Mouse (Mus musculus) bone marrow, adult 2 months (tissue): ENCODE measurements around the gene Plac8. TPM values are rescaled to one million over a fixed set of nuclear protein-coding genes. Genes with fewer than 3 reads are reported as not detected.

Experiments used
- H3K27ac ChIP-seq: fragments of 200-500 bp; 2 replicates; pipeline ENCODE4 v1.5.1; 2012; ENCODE audit warnings: low read depth, mild to moderate bottlenecking, control low read depth, inconsistent platforms, low read length; ENCODE audit not compliant: control insufficient read depth, poor library complexity, insufficient read depth
- H3K4me1 ChIP-seq: fragments of 200-500 bp; 2 replicates; pipeline ENCODE4 v1.6.1; 2011; ENCODE audit warnings: low read length; ENCODE audit not compliant: control insufficient read depth, insufficient read depth
- H3K4me3 ChIP-seq: fragments of 200-500 bp; replicated peaks from 2 replicates; pipeline ENCODE3; 2011; ENCODE audit warnings: mild to moderate bottlenecking, low read depth, low read length, control low read depth; ENCODE audit not compliant: control insufficient read depth
- CTCF ChIP-seq: fragments of 200-500 bp; IDR thresholded peaks from 2 replicates; pipeline ENCODE4 v1.5.1; 2011; ENCODE audit warnings: low read length, control low read depth; ENCODE audit not compliant: control insufficient read depth, insufficient read depth
- POLR2A ChIP-seq: fragments of 200-500 bp; IDR thresholded peaks from 2 replicates; pipeline ENCODE4 v1.6.1; 2011; ENCODE audit warnings: low read depth, mild to moderate bottlenecking, control low read depth, low read length, borderline replicate concordance; ENCODE audit not compliant: control insufficient read depth
- WGBS: fragments of 180-500 bp; shearing (Covaris S2); methylation state at CpG from one replicate; pipeline ENCODE4 v1.1.7; 2018; 5-methylcytosine and 5-hydroxymethylcytosine counted together
- polyA plus RNA-seq: library from polyadenylated mRNA; stranded (reverse); fragments of >200 nt; gene quantifications from 2 replicates; pipeline ENCODE4 v1.2.4, GENCODE M21; 2011; ENCODE audit warnings: low replicate concordance; ENCODE audit not compliant: missing spikeins, insufficient read depth, insufficient read length

The Plac8 gene
- polyA plus RNA-seq, 1 experiment = 141 TPM

- Histone ChIP-seq H3K4me3 (no peak overlapping the region), H3K27ac (no peak overlapping the region), H3K4me1 (peaks cover 11% of the 10 kb centered on the region; the same call in 1 of the 2 replicates)
- no peak for TF ChIP-seq POLR2A
- TF ChIP-seq CTCF = no peak
- 64% methylated on average over 3 of the region's 3 CpGs for WGBS
Observed at GRCm38 (mm10) chr5:100585657-100586056, 13.6 kb upstream of the Plac8 start.

DNA sequence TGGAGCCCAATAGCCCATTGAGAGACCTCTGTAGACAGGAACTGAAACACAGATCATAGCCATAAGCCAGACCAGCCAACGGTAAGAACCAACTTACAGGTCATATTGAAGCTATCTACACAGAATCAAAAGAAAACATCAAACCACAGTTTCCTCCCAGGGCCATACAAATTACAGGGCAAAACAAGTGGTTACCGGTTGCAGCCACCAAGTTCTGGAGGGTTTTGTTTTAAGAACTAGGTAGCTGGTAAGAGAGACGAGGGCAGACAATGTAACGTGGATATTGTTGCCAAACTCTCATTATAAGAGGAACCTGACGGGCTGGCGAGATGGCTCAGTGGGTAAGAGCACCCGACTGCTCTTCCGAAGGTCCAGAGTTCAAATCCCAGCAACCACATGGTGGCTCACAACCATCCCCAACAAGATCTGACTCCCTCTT, 13.2 kb upstream of the Plac8 start:
- peaks cover 11% of the 10 kb centered on the region; the same call in 1 of the 2 replicates for H3K4me1 ChIP-seq
- WGBS = 4% methylated on average over 8 of the region's 8 CpGs
- peak overlapping the region; percentile 36 for H3K27ac ChIP-seq
- no peak overlapping the region for H3K4me3 ChIP-seq
- TF ChIP-seq POLR2A (no peak), CTCF (no peak)

- Histone ChIP-seq H3K4me3 (no peak overlapping the region), H3K27ac (peak overlapping the region; percentile 57; the same call in 1 of the 2 replicates), H3K4me1 (peaks cover 12% of the 10 kb centered on the region; the same call in 1 of the 2 replicates)
- TF ChIP-seq CTCF (no peak), POLR2A (no peak)
- WGBS = 45% methylated on average over 7 of the region's 7 CpGs
Observed at GRCm38 (mm10) chr5:100583066-100583465, 11.0 kb upstream of the Plac8 start.

DNA sequence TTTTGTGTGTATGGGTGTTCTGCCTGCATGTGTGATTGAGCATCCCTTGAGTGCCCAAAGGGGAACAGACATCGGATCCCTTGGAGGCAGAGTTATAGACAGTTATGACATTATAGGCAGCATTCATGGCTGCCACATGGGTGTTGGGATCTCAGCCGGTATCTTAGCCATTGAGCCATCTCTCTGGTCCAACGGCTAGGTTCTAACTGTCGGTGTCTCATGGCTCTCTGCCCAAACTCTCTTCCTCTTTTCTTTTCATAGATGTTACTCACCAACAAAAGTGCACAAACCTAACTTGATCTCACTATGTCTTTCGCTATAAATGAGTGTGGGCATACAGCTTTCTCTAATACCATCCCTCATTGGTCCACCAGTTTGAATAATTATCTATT, 10.4 kb upstream of the Plac8 start:
- WGBS = 3% methylated on average over 5 of the region's 5 CpGs

GRCm38 (mm10) chr5:100581622-100582434, 9.8 kb upstream of the Plac8 start:
- TF ChIP-seq CTCF (no peak), POLR2A (no peak)
- peaks cover 11% of the 10 kb centered on the region; the same call in 1 of the 2 replicates for H3K4me1 ChIP-seq
- H3K4me3 ChIP-seq = no peak overlapping the region
- WGBS = 18% methylated on average over 11 of the region's 11 CpGs
- H3K27ac ChIP-seq = peak overlapping the region; percentile 35

More for the DNA sequence above, 10.4 kb upstream of the Plac8 start:
- TF ChIP-seq POLR2A (no peak), CTCF (no peak)
- Histone ChIP-seq H3K4me3 (no peak overlapping the region), H3K4me1 (peaks cover 12% of the 10 kb centered on the region; the same call in 1 of the 2 replicates), H3K27ac (peak overlapping the region; percentile 35)

GRCm38 (mm10) chr5:100578863-100579411, 6.9 kb upstream of the Plac8 start:
- TF ChIP-seq POLR2A = no peak
- no peak for TF ChIP-seq CTCF
- WGBS = 49% methylated on average over 5 of the region's 5 CpGs
- Histone ChIP-seq H3K27ac (peak overlapping the region; percentile 40), H3K4me3 (no peak overlapping the region), H3K4me1 (peaks cover 10% of the 10 kb centered on the region; the same call in 1 of the 2 replicates)

DNA sequence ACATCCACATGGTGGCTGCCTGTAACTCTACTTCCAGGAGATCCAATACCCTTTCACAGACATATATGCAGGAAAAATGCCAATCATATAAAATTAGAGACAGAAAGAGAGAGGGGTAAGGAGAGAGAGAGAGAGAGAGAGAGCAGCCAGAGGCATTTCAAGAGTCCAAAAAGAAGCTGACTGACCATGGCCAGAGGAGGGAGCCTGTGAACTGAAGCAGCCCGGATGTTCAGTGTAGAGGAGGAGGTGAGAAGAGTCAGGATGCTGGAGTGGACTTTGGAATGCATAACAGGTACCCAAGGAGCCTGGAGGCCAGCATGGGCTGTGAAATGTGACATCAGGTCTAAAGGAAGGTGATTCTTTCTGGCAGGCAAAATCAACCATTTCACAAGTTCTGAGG, 2.7 kb upstream of the Plac8 start:
- TF ChIP-seq POLR2A (no peak), CTCF (no peak)
- H3K27ac ChIP-seq = peak overlapping the region; percentile 87
- H3K4me3 ChIP-seq = no peak overlapping the region
- peaks cover 13% of the 10 kb centered on the region; the same call in 1 of the 2 replicates for H3K4me1 ChIP-seq
- 23% methylated on average over 1 of the region's 1 CpGs for WGBS

GRCm38 (mm10) chr5:100573256-100573655, 1.2 kb upstream of the Plac8 start:
- Histone ChIP-seq H3K27ac (peak overlapping the region; percentile 4; the same call in 1 of the 2 replicates), H3K4me3 (peak overlapping the region; percentile 12), H3K4me1 (peaks cover 14% of the 10 kb centered on the region)
- TF ChIP-seq POLR2A (no peak), CTCF (no peak)
- WGBS = 36% methylated on average over 5 of the region's 5 CpGs

DNA sequence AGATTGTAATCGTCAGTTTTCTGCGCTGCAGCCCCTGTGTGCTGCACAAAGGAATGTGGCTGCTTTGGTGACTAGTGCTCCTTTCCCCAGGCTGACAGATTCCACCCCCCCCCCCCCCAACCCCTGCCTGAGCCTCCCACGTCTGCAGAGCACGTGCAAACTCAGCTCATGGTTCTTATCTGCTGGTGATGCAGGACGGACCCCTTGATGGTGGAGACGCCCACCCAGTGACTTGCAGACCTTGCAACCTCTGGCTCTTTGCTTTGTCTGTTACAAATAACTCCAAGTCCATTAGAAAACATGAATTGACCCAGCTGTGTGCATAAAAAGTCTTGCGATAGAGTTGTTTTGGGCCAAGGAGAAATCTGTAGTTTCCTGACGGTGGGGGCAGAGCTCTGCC, 1.3 kb downstream of the Plac8 start:
- Histone ChIP-seq H3K4me1 (peaks cover 15% of the 10 kb centered on the region), H3K27ac (peak overlapping the region; percentile 52; the same call in 1 of the 2 replicates), H3K4me3 (peak overlapping the region; percentile 76)
- under 1% methylated on average over 8 of the region's 8 CpGs for WGBS
- TF ChIP-seq POLR2A (no peak), CTCF (no peak)
